8 mouse cellular contexts compared by ENCODE assay signal in genomic region chr17:27768817-27769542, GRCm38 (mm10). TPM values are rescaled to one million over a fixed set of nuclear protein-coding genes. Genes with fewer than 3 reads are reported as not detected.
DNase-seq lines count a peak whose midpoint lies in the region; ATAC-seq lines count a peak whose summit lies in the region.

No protein-coding gene starts in this region.

- 67% methylated on average over 8 of the region's 8 CpGs for WGBS in heart, embryonic 16.5 days
- WGBS in lung, embryonic 15.5 days, result 62% methylated on average over 8 of the region's 8 CpGs

- H3K9me3 ChIP-seq in heart, embryonic 16.5 days (replicated peaks; ENCODE audit: control insufficient read depth, low read length), result peaks cover 7% of the 10 kb centered on the region
- H3K9me3 ChIP-seq in lung, embryonic 15.5 days, result no peaks in the 10 kb centered on the region

- peaks cover 24% of the 10 kb centered on the region for H3K36me3 ChIP-seq in heart, embryonic 16.5 days (ENCODE audit: control insufficient read depth, insufficient read depth)
- H3K36me3 ChIP-seq in lung, embryonic 15.5 days, result peaks cover 30% of the 10 kb centered on the region

- H3K27ac ChIP-seq in heart, embryonic 16.5 days (ENCODE audit: low read length), result no peak overlapping the region
- no peak overlapping the region for H3K27ac ChIP-seq in lung, embryonic 15.5 days

- H3K27me3 ChIP-seq in heart, embryonic 16.5 days (ENCODE audit: control insufficient read depth, insufficient read depth, low read length), result no peaks in the 10 kb centered on the region
- H3K27me3 ChIP-seq in lung, embryonic 15.5 days, result no peaks in the 10 kb centered on the region

- H3K4me2 ChIP-seq in heart, embryonic 16.5 days (ENCODE audit: low read depth, low read length), result no peak overlapping the region
- H3K4me2 ChIP-seq in lung, embryonic 15.5 days, result no peak overlapping the region

- no peak overlapping the region for H3K9ac ChIP-seq in heart, embryonic 16.5 days (ENCODE audit: low read length)
- H3K9ac ChIP-seq in lung, embryonic 15.5 days, result no peak overlapping the region

- H3K4me1 ChIP-seq in heart, embryonic 16.5 days (ENCODE audit: control insufficient read depth, insufficient read depth, low read length), result no peaks in the 10 kb centered on the region
- no peaks in the 10 kb centered on the region for H3K4me1 ChIP-seq in lung, embryonic 15.5 days

- H3K4me3 ChIP-seq in heart, embryonic 16.5 days (ENCODE audit: low read length), result no peak overlapping the region
- no peak overlapping the region for H3K4me3 ChIP-seq in lung, embryonic 15.5 days

- DNase-seq in A20 (ENCODE audit: low read depth, low spot score), result peak; percentile 60
- peak; percentile 72 to 76 for DNase-seq in adrenal gland, adult 18-20 months (ENCODE audit: low spot score in 2 of 2)
- peak; percentile 79 for DNase-seq in embryo, embryonic 11 days
- DNase-seq in kidney, postnatal 36 days, result peak; percentile 41 to 86
- DNase-seq in retina, embryonic 14.5 days (ENCODE audit: low spot score), result peak; percentile 89
- peak; percentile 30 to 51 for DNase-seq in thymus, postnatal 36 days

- ATAC-seq in heart, embryonic 16.5 days (replicated peaks; ENCODE audit: extremely low read depth, insufficient read depth, low FRiP score), result peak; percentile 41; the same call in 1 of the 2 replicates
- ATAC-seq in lung, embryonic 15.5 days (ENCODE audit: borderline replicate concordance, extremely low read depth, low FRiP score, low TSS enrichment), result peak; percentile 59

RNA-seq across cellular contexts. Expression of gene Spdef, which starts 40.2 kb away (rescaled TPM):
- under 1 TPM in 1 of 2 experiments, not detected in 1; 0.27 TPM for total RNA-seq in adrenal gland, adult 18-20 months (2021)
- polyA plus RNA-seq in heart, embryonic 16.5 days (2015; fragmentation: Nextera tagmentation; extraction: Ambion mirVana), result 0.39 and 0.61 TPM in 2 replicates
- 1.7 and 2.2 TPM in 2 replicates for polyA plus RNA-seq in lung, embryonic 15.5 days (2015; fragmentation: Nextera tagmentation; extraction: Ambion mirVana)

RNA-seq across cellular contexts. Expression of gene D17Wsu92e, which starts 51.5 kb away (rescaled TPM):
- 100 to 1,000 TPM; 158 to 188 TPM for total RNA-seq in adrenal gland, adult 18-20 months (2021)
- polyA plus RNA-seq in heart, embryonic 16.5 days (2015; fragmentation: Nextera tagmentation; extraction: Ambion mirVana), result 15.4 and 16.0 TPM in 2 replicates
- 15.9 and 16.8 TPM in 2 replicates for polyA plus RNA-seq in lung, embryonic 15.5 days (2015; fragmentation: Nextera tagmentation; extraction: Ambion mirVana)
